Mouse (Mus musculus) embryo, embryonic 10 days (tissue): Measurements from ENCODE around the gene Gatb.
"Not testable (repeated sequence)": the region's sequence is repeated elsewhere in the genome, so short reads cannot be mapped to it uniquely, and the experiment has no call there.

Source experiments
- DNase-seq: peaks from one replicate; pipeline ENCODE4 v3.0.0-alpha.2; 2015; ENCODE audit warnings: low spot score

The Gatb gene

DNA sequence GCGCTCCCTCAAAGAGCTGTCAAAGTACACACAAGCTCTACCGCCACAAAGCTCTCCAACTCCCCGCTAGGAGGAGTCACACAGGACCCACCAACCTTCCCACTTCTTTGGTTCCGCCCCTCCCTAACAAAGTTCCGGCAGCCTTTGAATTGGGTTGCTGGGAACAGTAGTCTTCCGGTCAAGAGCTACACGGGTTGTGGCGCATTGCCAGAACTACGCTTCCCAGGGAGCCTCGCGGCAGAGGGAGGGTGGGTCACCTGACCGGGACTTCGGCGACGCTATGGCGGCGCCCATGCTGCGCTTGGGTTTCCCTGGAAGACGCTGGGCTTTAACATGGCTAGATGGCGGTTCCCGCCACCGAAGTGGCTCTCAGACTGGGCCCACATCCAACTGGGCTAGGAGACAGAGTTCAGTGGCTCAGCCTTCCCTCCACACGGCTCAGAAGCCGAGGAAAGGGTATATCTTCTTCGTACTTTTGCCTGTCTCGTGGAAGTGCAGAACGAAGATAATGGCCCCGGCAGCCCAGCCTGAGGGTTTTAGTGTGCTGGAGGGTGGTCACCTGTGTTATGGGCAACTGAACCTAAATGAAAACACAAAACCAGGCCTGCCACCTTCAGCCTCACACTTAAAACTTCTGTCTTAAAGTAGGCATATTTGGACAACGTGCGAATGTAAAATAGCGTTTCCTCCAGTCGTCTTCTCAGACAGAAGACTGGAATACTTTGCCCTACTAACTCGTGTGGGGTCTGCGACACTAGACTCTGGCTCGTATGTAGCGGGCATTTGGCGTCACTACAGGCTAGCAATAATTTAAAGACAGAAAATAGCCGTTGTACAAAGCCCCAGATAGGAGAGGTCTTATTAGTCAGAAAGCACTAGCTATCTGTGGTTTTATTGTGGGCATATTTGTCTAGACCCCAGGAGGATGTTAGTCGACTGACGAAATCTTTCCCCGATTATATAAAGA, at the start of gene Gatb:
Gene Gatb, plus strand, starts transcription at position 256 of the 967 bp plus-strand sequence.
- peak; percentile 98 for DNase-seq

DNA sequence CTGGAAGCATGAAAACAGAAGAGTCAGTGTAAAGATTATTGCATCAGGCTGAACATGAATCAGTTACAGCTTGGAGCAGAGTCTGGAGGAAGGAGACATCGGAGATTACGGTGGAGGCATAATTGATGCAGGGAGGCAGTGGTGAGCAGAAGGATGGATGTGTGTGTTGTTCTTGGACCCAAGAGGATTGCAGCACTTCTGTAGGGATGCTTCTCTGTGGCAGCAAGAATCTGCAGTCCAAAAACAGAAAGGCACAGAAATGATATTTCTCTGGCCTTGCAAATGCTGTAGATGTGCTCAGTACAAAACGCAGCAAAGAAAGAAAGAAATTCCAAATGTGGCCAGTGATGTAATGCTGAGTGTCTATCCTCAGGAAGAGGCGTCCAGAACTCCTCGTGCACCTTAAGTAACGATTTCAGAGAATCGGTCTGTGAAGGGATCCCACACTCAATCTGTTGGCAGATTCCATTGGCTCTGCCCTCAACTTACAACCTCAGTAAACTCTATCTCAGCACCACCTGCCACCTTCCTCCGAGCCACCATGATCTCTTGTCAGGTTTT, 43.2 kb upstream of the Gatb start:
- no peak for DNase-seq

GRCm38 (mm10) chr3:85532376-85532775, 41.5 kb upstream of the Gatb start:
- no peak for DNase-seq

GRCm38 (mm10) chr3:85535042-85535441, 38.9 kb upstream of the Gatb start:
- no peak for DNase-seq

DNA sequence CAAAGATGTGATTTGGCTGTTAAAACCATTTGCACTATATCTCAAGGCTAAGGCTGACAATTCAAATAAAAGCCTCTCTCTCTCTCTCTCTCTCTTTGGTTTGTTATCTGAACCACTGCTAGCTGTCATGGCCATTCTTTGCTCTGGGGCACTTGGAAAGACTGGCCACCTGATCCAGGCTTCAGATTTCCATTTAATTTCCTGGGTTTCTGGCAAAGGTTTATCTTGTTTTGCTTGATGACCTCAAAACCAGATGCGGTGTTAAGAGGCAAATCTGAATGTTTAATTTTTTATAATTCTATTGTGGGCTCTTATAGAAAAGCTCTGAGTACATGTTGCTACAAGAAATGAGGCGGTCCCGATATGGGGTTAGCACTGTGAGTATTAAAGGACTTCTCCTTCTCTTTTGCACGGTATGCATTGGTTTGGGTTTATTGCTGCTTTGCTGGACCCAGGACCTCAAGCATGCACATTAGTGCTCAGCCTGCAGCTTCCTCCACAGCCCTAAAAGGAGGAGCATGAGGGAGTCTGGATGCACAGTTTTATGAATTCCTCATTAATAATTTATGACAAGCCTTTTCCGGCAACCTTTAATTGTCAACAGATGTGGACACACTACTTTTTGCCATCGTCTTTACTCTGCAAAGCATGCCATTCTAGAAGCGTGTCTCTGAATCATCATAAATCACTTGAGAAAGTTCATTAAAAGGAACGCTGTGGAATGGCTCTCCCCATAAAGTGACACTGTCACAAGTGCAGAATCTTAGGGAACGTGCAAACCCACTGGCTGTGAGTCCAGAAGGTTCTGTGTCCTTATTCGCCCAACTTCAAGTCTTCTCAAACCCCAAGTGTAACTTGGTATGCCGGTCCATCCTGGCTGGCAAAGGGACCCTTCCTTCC, 38.0 kb upstream of the Gatb start:
- DNase-seq: no peak

- DNase-seq: no peak
Observed at GRCm38 (mm10) chr3:85542765-85543164, 31.2 kb upstream of the Gatb start.

DNA sequence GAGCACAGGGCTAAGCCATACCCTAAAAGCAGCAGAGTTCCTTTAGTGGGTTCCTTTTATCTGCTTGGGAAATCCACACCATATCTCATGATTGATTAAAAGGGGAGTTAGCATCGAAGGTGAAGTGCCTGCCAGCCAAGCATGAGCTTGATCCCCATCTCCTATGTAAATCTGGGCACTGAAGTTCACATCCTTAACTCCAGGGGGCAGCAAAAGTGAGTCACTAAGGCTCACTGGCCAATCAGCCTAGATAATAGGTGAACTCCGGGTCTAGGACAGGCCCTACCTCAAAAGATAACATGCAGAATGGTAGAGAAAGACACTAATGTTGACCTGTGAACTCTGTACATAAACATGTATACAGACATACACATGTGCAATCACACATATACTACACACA, 30.3 kb upstream of the Gatb start:
- peak; percentile 58 for DNase-seq

DNA sequence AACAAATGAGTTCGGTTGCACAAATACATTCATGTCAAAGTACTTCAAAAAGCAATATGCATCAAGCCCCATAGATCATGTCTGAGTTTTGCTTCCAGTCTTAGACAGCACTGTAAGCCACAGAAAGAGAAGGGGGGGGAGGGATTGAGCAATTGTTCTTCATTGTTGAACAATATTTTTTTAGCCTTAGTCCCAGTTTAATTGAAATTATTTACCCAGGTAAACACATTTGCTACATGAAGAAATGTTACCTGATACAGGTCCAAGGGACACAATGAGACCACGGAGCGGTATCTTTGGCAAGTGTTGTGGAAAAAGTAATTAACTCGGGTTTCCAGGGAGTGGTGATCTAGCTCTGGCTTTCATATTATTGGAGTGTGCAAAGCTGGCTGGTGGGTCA, 23.6 kb upstream of the Gatb start:
- no peak for DNase-seq

- DNase-seq: no peak
Observed at GRCm38 (mm10) chr3:85551352-85551751, 22.6 kb upstream of the Gatb start.

DNA sequence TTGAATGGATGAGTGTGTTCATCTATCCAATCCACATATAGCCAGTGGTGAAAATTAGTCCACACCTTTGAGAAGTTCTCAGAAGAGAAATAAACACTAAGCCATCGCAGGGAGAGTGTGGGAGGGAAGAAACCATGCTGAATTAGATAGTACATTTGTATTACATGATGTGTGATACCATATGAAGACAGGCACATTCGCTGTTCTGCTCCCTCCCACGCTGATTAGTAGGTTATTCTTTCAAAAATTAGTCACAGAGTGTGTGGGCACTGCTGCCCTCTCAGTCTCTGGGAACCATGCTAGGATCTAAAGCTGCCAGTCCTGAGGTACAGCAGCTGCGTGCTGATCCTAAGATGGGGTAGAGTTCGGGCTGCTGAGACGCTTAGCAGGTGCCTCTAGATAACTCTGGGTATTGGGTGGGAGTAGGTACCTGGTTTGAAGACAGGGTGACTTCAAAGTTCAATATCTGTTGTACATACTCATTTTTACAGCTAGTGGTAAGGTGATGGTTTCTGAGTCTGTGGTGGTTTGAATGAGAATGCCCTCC, 20.1 kb upstream of the Gatb start:
- DNase-seq: no peak

DNA sequence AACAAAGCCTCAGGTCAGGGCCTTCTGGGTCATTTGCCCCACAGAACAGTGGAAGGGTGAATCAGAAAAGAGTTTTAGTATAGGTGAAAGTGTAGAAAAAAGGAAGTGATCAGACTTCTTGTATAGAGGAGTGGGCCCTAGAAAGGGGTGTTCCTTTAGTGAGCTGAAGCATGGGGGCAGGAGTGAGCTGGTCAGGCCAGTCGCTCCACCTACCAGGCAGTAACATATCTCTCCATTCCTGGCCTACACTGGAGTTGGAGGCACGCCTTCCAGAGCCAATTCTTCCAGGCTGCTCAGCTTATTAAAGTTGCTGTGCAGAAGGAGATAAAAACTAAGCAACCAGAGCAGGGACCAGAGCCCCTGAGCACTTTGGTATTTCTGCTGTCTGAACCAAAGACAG, 9.3 kb upstream of the Gatb start:
- DNase-seq: no peak

DNA sequence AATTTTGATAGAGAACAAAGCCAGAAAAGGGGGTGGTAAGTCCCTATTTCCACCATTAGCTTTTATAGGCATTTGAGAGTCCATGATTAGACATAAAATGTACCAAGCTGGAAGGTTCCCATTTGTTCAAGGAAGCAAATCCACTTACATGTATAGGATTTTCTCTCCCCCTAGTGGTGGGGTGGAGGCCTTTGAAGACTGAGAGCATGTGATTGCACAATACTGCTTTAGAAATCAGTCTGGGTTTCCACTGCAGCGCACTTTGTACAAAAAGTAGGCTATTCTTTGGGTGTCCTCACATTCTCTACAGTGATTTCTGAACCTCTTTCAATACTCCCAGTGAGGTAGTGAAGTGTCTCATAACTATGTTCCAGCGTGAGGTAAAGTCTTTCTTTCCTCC, 2.6 kb upstream of the Gatb start:
- peak; percentile 82 for DNase-seq

- not testable (repeated sequence) for DNase-seq
Observed at GRCm38 (mm10) chr3:85572502-85572901, 1.4 kb upstream of the Gatb start.

DNA sequence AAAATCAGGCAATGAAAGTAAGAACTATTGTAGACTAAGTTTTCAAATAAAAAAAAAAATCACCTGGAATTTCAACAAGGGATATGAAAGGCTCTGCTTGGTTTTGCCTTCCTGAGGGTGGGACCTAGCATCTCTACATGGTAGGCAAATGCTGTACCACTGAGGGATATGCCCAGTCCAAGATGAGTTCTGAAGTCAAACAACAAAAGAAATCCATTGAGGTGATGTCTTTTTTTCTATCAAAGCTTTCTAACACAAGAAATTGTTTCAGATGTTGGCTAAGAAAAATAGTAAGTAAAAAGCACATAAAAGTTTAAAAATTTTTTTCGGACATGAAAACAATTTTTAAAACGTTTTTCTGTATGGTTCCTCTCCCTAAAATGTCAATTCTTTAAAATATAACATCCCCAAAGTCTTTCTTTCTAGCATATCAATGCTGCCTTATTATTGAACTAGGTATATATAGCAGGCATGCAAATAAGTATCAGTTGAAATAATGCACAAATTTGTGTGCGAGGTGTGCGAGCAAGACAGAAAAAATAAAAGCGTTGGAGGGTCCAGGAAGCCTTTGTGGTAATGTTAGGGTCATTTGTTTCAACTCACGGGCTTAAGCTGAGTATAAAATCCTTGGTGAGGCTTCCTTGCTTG, 579 bp upstream of the Gatb start:
- DNase-seq: no peak

DNA sequence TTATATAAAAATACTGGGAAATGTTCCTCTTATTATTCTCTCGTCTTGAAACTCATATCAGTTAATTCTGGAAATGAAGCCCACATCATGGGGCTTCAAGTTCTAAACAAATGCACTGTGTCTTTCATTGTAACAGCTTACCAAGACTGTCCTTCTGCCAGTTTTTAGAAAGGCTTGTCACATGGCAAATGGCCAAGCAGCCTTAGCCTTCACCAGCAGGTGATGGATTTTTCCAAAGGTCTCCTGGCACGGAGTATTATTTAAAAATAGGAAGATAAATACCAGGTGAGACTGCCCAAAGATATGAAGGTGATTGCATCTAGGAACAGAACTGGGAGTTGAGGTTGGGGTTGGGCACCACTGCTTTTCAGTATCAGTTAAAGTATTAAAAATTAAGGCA, 8.8 kb downstream of the Gatb start:
- no peak for DNase-seq

DNA sequence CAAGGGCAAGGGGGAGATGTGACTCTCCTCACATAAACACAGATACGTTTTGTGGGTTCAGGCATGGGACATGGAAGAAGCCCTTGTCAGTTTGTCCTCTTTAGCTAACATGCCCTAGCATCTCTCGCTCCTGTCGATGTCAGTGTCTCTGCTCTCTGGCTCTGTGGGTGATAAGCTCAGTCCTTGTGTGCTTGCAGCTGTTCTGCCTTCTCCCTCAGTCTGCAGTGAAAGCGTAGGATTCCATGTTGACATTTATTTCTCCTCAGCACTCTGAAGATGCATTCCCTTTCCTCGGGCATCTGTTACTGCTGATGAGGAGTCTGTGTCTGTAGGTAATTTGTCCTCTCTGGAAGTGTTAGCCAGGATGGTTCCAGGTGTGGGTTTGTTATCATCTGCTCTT, 9.3 kb downstream of the Gatb start:
- DNase-seq: no peak

DNA sequence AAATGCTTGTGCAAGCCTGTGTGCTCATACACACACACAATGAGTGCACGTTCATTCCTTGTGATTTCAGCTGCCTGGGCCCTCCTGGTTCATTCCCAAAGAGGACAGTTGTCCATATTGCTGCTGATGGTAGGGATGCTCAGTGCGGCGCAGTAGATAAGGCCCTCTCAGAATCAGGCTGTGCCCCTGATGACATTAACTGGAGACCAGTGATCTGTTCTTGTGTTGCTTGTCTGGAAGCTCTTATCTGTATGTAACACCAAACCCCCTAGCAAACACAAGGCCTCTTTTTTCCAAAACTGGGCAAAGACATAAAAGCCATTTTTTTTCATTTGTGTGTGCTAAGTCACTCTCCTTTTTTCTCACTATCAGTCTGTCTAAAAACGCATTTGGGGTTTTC, 11.0 kb downstream of the Gatb start:
- DNase-seq: no peak

- DNase-seq: no peak
Observed at GRCm38 (mm10) chr3:85588701-85589100, 14.8 kb downstream of the Gatb start.

DNA sequence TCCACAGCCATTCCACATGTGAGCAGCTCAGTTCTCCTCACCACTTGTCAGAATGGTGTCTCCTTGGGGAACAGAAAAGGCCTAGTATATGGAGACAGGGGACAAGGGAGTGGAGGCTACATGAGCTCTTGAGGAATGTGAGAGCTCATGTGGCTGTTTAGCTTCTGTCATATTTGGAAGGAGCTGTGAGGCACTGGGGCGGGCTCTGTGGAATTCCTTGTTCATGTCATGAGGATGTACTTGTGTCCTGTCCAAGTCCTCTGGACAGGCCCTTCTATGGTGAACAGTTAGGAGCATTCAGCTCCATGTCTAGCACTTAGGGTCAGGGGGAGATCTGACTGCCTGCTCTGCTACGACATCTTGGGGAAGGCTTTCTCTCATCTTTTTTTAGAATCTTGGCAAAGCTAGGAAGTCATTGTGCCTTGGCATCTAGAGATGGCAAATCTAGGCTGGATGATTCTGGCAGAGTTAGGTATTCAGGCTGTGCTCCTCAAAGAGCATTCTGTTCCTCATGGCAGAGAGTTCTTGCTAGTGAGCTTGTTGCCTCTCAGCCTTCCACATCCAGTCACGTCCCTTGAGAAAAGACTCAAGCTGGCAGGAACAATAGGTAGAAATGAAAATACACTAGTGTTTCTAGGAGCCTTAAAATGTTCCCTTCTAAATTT, 16.3 kb downstream of the Gatb start:
- no peak for DNase-seq

- no peak for DNase-seq
Observed at GRCm38 (mm10) chr3:85592067-85592466, 18.1 kb downstream of the Gatb start.

DNA sequence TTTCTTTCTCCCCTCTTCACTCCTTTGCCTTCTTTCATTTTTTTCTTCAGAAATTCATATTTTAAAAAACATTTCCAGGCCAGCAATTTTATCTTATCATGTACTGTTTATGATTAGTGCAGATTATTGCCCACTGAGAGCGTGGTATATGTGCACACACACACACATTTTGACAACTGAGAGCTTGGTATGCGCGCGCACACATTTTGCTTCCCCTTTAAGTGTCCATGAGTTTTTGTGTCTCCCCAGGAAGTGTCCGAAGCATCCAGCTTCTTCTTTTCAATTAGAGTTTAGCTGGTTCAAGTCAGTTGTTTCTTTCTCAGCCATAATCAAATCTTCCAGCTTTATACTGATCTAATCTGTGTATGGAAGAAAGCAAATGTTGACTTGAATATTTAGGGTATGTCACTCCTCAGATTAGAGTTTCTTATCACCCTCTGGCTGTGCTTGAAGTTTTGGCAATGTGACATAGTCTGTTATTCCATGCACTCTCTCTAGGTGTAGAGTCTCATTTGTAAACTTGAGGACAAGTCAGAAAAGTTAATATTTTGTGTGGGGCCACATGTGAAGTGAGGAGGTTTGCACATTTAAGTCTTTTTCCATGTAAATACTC, 18.8 kb downstream of the Gatb start:
- no peak for DNase-seq
